ENCODE assay signal across 19 mouse cellular contexts in genomic region chr1:61143754-61144066, GRCm38 (mm10).
DNase-seq lines count a peak whose midpoint lies in the region; ATAC-seq and TF ChIP-seq lines count a peak whose summit lies in the region.
"Had no signal": no experiment of that assay in that cellular context is flagged by ENCODE, and none has a peak within 500 bp of the region (broad histone marks: within the 10 kb centered on the region; RNA-seq: fewer than 3 reads in every experiment).

No protein-coding gene starts in this region.

- H3K4me2 ChIP-seq in forebrain, embryonic 13.5 days: no peak overlapping the region
- no peak overlapping the region for H3K4me2 ChIP-seq in forebrain, embryonic 15.5 days (replicated peaks)
- peak overlapping the region; percentile 18; the same call in 1 of the 2 replicates for H3K4me2 ChIP-seq in intestine, embryonic 14.5 days (ENCODE audit: low read length)
- no peak overlapping the region for H3K4me2 ChIP-seq in intestine, postnatal 0 days (replicated peaks; ENCODE audit: low read depth)
- H3K4me2 ChIP-seq in midbrain, embryonic 12.5 days (replicated peaks): peak overlapping the region; percentile 29; the same call in 1 of the 2 replicates
- H3K4me2 ChIP-seq in stomach, embryonic 14.5 days (replicated peaks; ENCODE audit: low read depth, low read length): peak overlapping the region; percentile 12; the same call in 1 of the 2 replicates
- H3K4me2 ChIP-seq: embryonic facial prominence, embryonic 13.5 days; heart, embryonic 12.5 days had no signal

- H3K4me1 ChIP-seq in forebrain, embryonic 13.5 days: peaks cover 71% of the 10 kb centered on the region
- H3K4me1 ChIP-seq in forebrain, embryonic 15.5 days: peaks cover 67% of the 10 kb centered on the region
- H3K4me1 ChIP-seq in intestine, embryonic 14.5 days (replicated peaks; ENCODE audit: control insufficient read depth, insufficient read depth, low read length): peaks cover 57% of the 10 kb centered on the region
- peaks cover 12% of the 10 kb centered on the region; the same call in 1 of the 2 replicates for H3K4me1 ChIP-seq in intestine, postnatal 0 days (replicated peaks; ENCODE audit: control insufficient read depth, insufficient read depth, low read length)
- H3K4me1 ChIP-seq in midbrain, embryonic 12.5 days: peaks cover 69% of the 10 kb centered on the region
- H3K4me1 ChIP-seq in stomach, embryonic 14.5 days (ENCODE audit: control insufficient read depth, insufficient read depth, low read length): peaks cover 38% of the 10 kb centered on the region

- no peaks in the 10 kb centered on the region for H3K9me3 ChIP-seq in forebrain, embryonic 13.5 days (replicated peaks)
- H3K9me3 ChIP-seq in forebrain, embryonic 15.5 days: no peaks in the 10 kb centered on the region
- H3K9me3 ChIP-seq in intestine, embryonic 14.5 days (ENCODE audit: control insufficient read depth, low read length): no peaks in the 10 kb centered on the region
- H3K9me3 ChIP-seq in intestine, postnatal 0 days (ENCODE audit: control insufficient read depth): no peaks in the 10 kb centered on the region
- H3K9me3 ChIP-seq in midbrain, embryonic 12.5 days: no peaks in the 10 kb centered on the region
- H3K9me3 ChIP-seq in stomach, embryonic 14.5 days (ENCODE audit: control insufficient read depth, low read depth, low read length): no peaks in the 10 kb centered on the region
- H3K9me3 ChIP-seq: embryonic facial prominence, embryonic 13.5 days; G1E; heart, embryonic 12.5 days had no signal

- WGBS in forebrain, embryonic 13.5 days: 47% methylated on average over 8 of the region's 8 CpGs
- WGBS in forebrain, embryonic 15.5 days: 48% methylated on average over 8 of the region's 8 CpGs
- WGBS in intestine, embryonic 14.5 days: 38% methylated on average over 8 of the region's 8 CpGs
- WGBS in intestine, postnatal 0 days: 74% methylated on average over 8 of the region's 8 CpGs
- 29% methylated on average over 8 of the region's 8 CpGs for WGBS in midbrain, embryonic 12.5 days
- WGBS in stomach, embryonic 14.5 days: 23% methylated on average over 8 of the region's 8 CpGs

- H3K27me3 ChIP-seq in forebrain, embryonic 13.5 days: 0 out of 2 replicates have a peak, but pooled peaks cover 5% of the 10 kb centered on the region
- H3K27me3 ChIP-seq in forebrain, embryonic 15.5 days: no peaks in the 10 kb centered on the region
- no peaks in the 10 kb centered on the region for H3K27me3 ChIP-seq in intestine, embryonic 14.5 days (replicated peaks; ENCODE audit: control insufficient read depth, insufficient read depth, low read length)
- H3K27me3 ChIP-seq in intestine, postnatal 0 days (replicated peaks; ENCODE audit: control insufficient read depth, insufficient read depth, low read length): no peaks in the 10 kb centered on the region
- peaks cover 5% of the 10 kb centered on the region for H3K27me3 ChIP-seq in midbrain, embryonic 12.5 days
- 0 out of 2 replicates have a peak, but pooled peaks cover 3% of the 10 kb centered on the region for H3K27me3 ChIP-seq in stomach, embryonic 14.5 days (ENCODE audit: control insufficient read depth, insufficient read depth, low read length)
- H3K27me3 ChIP-seq: heart, embryonic 12.5 days had no signal

- H3K36me3 ChIP-seq in forebrain, embryonic 13.5 days (ENCODE audit: poor library complexity, severe bottlenecking): no peaks in the 10 kb centered on the region
- H3K36me3 ChIP-seq in forebrain, embryonic 15.5 days: no peaks in the 10 kb centered on the region
- no peaks in the 10 kb centered on the region for H3K36me3 ChIP-seq in intestine, embryonic 14.5 days (ENCODE audit: control insufficient read depth, insufficient read depth, low read length)
- no peaks in the 10 kb centered on the region for H3K36me3 ChIP-seq in intestine, postnatal 0 days (ENCODE audit: control insufficient read depth, insufficient read depth)
- no peaks in the 10 kb centered on the region for H3K36me3 ChIP-seq in midbrain, embryonic 12.5 days
- no peaks in the 10 kb centered on the region for H3K36me3 ChIP-seq in stomach, embryonic 14.5 days (ENCODE audit: control insufficient read depth, insufficient read depth, low read length)
- H3K36me3 ChIP-seq: embryonic facial prominence, embryonic 13.5 days; G1E; heart, embryonic 12.5 days had no signal

- H3K4me3 ChIP-seq in forebrain, embryonic 13.5 days: no peak overlapping the region
- H3K4me3 ChIP-seq in forebrain, embryonic 15.5 days: no peak overlapping the region
- no peak overlapping the region for H3K4me3 ChIP-seq in intestine, embryonic 14.5 days (ENCODE audit: low read depth, low read length)
- H3K4me3 ChIP-seq in intestine, postnatal 0 days (ENCODE audit: low read depth, low read length): no peak overlapping the region
- H3K4me3 ChIP-seq in midbrain, embryonic 12.5 days: no peak overlapping the region
- H3K4me3 ChIP-seq in stomach, embryonic 14.5 days (ENCODE audit: low read depth, low read length): no peak overlapping the region
- H3K4me3 ChIP-seq: embryonic facial prominence, embryonic 13.5 days; heart, embryonic 12.5 days; myocyte had no signal

- no peak for TF ChIP-seq CTCF in intestine, postnatal 0 days (IDR thresholded peaks at IDR 0.05; ENCODE audit: low read depth)

- ATAC-seq in forebrain, embryonic 13.5 days: no peak
- ATAC-seq in forebrain, embryonic 15.5 days (replicated peaks): no peak
- ATAC-seq in intestine, embryonic 14.5 days (replicated peaks; ENCODE audit: low FRiP score, low TSS enrichment, low read depth): no peak
- no peak for ATAC-seq in intestine, postnatal 0 days
- no peak for ATAC-seq in midbrain, embryonic 12.5 days (ENCODE audit: low FRiP score, low read depth)
- no peak for ATAC-seq in stomach, embryonic 14.5 days (ENCODE audit: insufficient number of reproducible peaks, insufficient read depth, low FRiP score, low read depth)
- ATAC-seq: CD4-positive, CD25-positive, alpha-beta regulatory T cell, adult 4 months had no signal

- no peak for DNase-seq in intestine, embryonic 14.5 days (ENCODE audit: low spot score)
- DNase-seq in frontal cortex, postnatal 14 days (ENCODE audit: low spot score in 2 of 2): no peak
- DNase-seq in heart, adult 8-10 months (ENCODE audit: low spot score): no peak
- DNase-seq: adrenal gland, postnatal 36 days; cerebellum, adult 8-10 months; kidney, adult 8-10 months; liver; lung, adult 18-20 months; right cerebral cortex, adult 18-20 months had no signal

- H3K27ac ChIP-seq in forebrain, embryonic 13.5 days: 0 out of 2 replicates have a peak overlapping the region, but pooled peaks have one; percentile 20
- H3K27ac ChIP-seq in forebrain, embryonic 15.5 days (replicated peaks): no peak overlapping the region; the same call in 1 of the 2 replicates
- peak overlapping the region; percentile 47; the same call in 1 of the 2 replicates for H3K27ac ChIP-seq in intestine, embryonic 14.5 days (ENCODE audit: low read depth)
- no peak overlapping the region for H3K27ac ChIP-seq in intestine, postnatal 0 days (ENCODE audit: low read depth, low read length)
- peak overlapping the region; percentile 20; the same call in 1 of the 2 replicates for H3K27ac ChIP-seq in midbrain, embryonic 12.5 days (replicated peaks)
- no peak overlapping the region; the same call in 1 of the 2 replicates for H3K27ac ChIP-seq in stomach, embryonic 14.5 days (ENCODE audit: low read length)
- H3K27ac ChIP-seq: embryonic facial prominence, embryonic 13.5 days had no signal

- H3K9ac ChIP-seq in forebrain, embryonic 13.5 days: no peak overlapping the region
- H3K9ac ChIP-seq in forebrain, embryonic 15.5 days (replicated peaks): no peak overlapping the region
- no peak overlapping the region for H3K9ac ChIP-seq in intestine, embryonic 14.5 days (ENCODE audit: low read length)
- H3K9ac ChIP-seq in intestine, postnatal 0 days (ENCODE audit: low read depth, low read length): no peak overlapping the region
- H3K9ac ChIP-seq in midbrain, embryonic 12.5 days (replicated peaks): no peak overlapping the region; the same call in 1 of the 2 replicates
- no peak overlapping the region for H3K9ac ChIP-seq in stomach, embryonic 14.5 days (replicated peaks; ENCODE audit: low read depth, low read length)
- H3K9ac ChIP-seq: embryonic facial prominence, embryonic 13.5 days; heart, embryonic 12.5 days had no signal

Comparison
In these comparisons a context has a peak if more than half of its experiments do, and no peak if none do; other contexts are left out.
1. H3K27ac ChIP-seq: peak in forebrain, embryonic 13.5 days (single experiment), intestine, embryonic 14.5 days (single experiment) and midbrain, embryonic 12.5 days (single experiment); none in forebrain, embryonic 15.5 days (single experiment), intestine, postnatal 0 days (single experiment) and stomach, embryonic 14.5 days (single experiment).
2. H3K4me2 ChIP-seq: peak in intestine, embryonic 14.5 days (single experiment), midbrain, embryonic 12.5 days (single experiment) and stomach, embryonic 14.5 days (single experiment); none in forebrain, embryonic 13.5 days (single experiment), forebrain, embryonic 15.5 days (single experiment) and intestine, postnatal 0 days (single experiment).